Mouse (Mus musculus) lung, postnatal 36 days (tissue): ENCODE measurements around the gene Zc3hav1l.

ENCODE experiments used
- DNase-seq: peaks from one replicate; pipeline ENCODE4 v3.0.0; 2022; ENCODE audit warnings: mixed read lengths

Zc3hav1l gene

GRCm38 (mm10) chr6:38298761-38299401, at the start of gene Zc3hav1l:
TSS of gene Zc3hav1l (minus strand) at chr6:38299259.
- peak; percentile 50 for DNase-seq

GRCm38 (mm10) chr6:38347875-38348274, 48.8 kb upstream of the Zc3hav1l start:
- DNase-seq: no peak

GRCm38 (mm10) chr6:38345796-38346195, 46.7 kb upstream of the Zc3hav1l start:
- DNase-seq: peak; percentile 89

DNA sequence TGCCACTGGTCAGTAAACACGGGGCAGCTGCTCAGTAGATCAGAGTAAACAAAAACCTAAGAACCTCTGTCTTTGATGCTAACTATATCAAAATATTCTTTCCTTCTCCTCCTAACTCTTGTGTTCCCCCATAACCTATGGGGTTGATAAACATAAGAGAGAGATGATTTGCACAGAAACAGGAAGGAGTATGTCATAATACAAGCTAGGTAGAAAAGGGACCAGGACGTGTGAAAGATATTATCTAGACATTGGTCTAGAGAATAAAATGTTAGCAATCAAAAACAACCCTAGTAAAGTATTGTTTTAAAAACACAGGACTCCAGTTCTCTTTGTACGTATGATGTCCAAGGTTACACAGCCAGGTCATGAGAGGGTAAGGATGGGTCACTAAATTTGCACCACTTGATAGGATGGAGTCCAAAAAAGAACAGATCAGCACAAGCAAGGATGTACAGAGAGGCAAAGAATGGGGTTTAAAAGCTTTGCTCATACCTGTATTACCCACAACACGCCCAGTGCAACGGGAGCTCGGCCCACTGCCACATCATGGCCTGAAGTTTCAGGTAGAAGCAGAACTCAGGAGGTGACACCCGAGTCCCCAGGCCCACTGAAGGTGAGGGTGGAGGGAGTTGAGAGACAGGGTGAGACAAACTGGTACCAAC, 45.1 kb upstream of the Zc3hav1l start:
- no peak for DNase-seq

- DNase-seq: no peak
These were observed 44.5 kb upstream of the Zc3hav1l start for GRCm38 (mm10) chr6:38343581-38343980.

DNA sequence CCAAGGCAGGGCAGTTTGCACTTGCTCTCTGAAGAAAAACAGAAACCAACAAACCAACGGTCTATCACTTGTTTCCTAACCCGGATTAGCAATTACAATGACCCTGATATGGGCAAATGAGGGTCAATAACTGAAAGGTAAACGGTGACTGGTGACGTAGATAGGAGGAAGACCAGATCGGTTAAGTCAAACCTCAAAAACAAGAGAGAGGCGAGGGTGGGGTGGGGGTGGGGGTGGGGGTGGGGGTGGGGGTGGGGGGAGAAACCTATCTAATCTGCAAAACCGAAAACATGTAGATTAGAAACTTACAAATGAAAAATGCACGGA, 43.6 kb upstream of the Zc3hav1l start:
- DNase-seq: no peak

DNA sequence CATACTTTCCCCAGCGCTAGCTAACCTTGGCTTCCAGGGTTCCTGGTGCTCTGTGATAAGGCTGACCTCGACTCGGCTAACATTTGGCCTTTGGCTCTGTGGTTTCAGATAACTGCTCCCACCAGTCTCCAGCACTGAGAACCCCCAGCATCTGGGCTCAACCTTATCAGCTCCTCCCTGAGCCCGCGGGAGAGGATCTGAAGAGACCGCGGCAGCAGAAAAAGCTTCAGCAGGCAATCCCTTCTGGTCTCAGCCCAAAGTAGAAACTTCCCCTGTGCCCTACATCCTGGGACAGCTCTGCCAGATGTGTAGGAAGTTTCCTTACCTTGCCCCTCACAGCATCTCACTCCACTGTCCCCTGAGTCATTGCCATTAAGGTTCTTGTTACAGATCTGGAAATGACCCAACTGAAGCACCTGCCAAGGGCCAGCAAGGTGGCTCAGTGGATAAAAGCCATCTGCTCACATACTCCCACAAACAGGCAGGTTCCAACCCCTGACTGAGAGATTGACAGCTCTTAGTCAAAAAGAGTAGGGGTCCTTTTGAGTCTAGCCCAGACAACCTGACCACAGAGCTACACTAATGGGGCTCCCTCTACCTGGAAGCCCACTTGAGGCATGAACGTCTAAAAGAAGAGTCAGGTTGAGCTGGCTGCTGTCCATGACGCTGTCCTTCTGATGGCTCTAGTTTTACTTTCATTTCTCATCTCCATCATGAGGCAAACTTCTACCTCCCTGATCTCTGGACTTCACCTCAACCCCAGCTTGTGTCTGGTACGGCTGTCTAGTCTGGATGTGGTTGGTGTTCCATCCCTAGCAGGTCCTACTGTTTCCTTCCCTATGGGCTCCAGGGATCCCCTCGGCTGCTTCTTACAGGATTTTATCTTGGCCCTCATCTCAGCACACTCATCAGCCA, 42.9 kb upstream of the Zc3hav1l start:
- no peak for DNase-seq

- no peak for DNase-seq
These were observed 40.0 kb upstream of the Zc3hav1l start for GRCm38 (mm10) chr6:38339078-38339477.

DNA sequence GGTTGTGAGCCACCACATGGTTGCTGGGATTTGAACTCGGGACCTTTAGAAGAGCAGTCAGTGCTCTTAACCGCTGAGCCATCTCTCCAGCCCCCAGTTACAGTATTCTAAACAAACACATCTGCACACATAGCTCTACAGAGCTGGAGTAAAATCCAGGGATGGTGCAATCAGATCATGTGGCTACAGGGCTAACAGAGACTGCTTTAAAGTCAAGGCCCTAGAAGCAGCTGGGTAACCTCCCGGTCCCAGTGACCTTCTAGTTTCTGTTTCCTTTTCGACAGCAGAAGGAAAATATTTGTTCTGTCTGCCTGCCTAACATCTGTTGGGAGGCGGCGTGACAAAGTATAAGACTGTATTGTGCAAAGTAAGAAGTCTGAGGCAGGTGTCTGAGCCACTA, 38.9 kb upstream of the Zc3hav1l start:
- DNase-seq: peak; percentile 58

DNA sequence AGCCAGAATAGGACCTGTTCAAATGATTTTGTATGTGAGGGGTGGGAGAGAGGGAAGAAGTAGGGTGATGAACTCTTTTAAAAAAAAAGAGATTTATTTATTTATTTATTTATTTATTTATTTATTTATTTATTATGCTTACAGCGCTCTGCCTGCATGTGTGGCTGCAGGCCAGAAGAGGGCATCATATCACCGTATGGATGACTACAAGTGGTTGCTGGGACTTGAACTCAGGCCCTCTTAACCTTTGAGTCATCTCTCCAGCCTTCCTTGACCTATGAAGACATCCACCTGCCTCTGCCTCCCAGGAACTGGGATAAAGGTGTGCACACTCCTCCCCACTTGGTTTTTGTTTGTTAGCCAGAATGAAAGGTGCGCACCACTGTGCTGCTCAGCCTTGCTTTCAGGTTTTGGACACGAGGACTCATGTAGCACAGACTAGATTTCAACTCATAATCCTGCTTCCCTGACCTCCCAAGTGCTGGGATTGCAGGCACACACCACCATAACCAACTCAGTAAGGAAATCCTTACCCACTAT, 38.2 kb upstream of the Zc3hav1l start:
- DNase-seq: peak; percentile 30

DNA sequence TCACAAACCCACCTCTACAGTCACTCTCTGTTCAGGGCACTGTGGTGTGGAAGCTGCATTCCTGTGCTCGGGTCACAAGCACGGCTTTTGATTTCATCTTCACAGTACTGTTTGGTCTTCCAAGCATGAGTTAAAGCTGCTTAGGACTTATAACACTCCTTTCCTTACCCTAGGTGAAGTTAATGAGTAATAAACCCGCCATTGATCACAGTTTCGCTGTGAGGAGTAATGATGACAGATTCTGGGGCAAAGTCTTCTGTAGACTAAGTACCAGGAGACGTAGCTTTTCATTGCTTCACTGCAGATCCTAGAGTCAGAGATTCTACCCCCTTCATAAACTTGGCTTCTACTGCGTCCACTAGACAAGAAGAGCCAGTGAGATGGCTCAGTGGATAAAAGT, 36.2 kb upstream of the Zc3hav1l start:
- DNase-seq: no peak

- DNase-seq: peak; percentile 51
These were observed 27.5 kb upstream of the Zc3hav1l start for GRCm38 (mm10) chr6:38326596-38326995.

GRCm38 (mm10) chr6:38320621-38321020, 21.6 kb upstream of the Zc3hav1l start:
- DNase-seq: no peak

- no peak for DNase-seq
These were observed 17.0 kb upstream of the Zc3hav1l start for GRCm38 (mm10) chr6:38316050-38316449.

DNA sequence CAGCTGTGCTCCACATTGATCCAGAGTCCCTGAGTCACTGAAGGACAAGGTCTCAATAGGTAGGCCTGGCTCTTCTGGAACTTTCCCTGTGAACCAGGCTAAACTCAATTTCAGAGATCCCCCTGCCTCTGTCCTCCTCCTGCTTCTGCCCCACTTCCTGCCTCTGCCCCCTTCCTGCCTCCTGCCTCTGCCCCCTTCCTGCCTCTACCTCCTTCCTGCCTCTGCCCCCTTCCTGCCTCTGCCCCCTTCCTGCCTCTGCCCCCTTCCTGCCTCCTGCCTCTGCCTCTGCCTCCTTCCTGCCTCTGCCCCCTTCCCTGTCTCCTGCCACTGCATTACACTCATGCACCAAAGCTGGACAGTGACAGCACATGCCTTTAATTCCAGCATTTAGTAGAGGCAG, 10.7 kb upstream of the Zc3hav1l start:
- no peak for DNase-seq

- DNase-seq: no peak
These were observed 5.9 kb upstream of the Zc3hav1l start for GRCm38 (mm10) chr6:38304981-38305380.

DNA sequence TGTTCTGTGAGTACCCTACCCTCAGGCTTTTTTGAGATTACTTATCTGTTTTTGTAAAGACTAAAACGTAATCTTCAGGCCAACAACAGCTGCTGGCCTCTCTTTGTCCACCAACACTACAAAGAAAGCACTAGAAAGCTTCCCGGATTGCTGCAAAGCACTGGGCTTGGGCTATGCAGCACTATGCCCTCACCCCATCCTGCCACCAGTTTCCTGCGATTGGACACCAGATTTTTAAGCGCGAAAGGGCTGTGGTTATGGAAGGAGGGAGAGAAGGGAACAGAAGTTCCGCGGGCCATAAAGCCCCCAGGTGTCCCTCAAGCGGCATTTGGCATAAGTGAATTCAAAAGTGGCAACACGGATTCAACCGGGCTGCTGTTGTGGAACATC, 818 bp downstream of the Zc3hav1l start:
- DNase-seq: no peak

- no peak for DNase-seq
These were observed 1.3 kb downstream of the Zc3hav1l start for GRCm38 (mm10) chr6:38297580-38298245.

- DNase-seq: no peak
These were observed 5.4 kb downstream of the Zc3hav1l start for GRCm38 (mm10) chr6:38293708-38294107.

- no peak for DNase-seq
These were observed 6.0 kb downstream of the Zc3hav1l start for GRCm38 (mm10) chr6:38292871-38293646.

DNA sequence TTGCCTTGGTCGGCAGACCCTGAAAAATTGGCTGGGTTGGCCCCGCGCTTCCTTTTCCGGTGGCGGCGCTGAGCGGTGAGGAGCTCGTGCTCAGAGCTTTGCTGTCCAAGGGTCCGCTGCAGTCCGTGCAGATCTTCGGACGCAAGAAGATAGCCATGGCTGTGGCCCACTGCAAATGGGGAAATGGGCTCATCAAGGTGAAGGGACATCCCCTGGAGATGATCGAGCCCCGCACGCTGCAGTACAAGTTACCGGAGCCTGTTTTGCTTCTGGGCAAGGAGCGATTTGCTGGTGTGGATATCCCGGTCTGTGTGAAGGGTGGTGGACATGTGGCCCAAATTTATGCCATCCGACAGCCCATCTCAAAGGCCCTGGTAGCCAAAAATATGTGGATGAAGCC, 14.6 kb downstream of the Zc3hav1l start:
- DNase-seq: no peak

- DNase-seq: no peak
These were observed 34.6 kb downstream of the Zc3hav1l start for GRCm38 (mm10) chr6:38264466-38264865.
